Mouse (Mus musculus) central nervous system, embryonic 18 days (tissue): ENCODE measurements around the gene Gkn2. TPM values are rescaled to one million over a fixed set of nuclear protein-coding genes. Genes with fewer than 3 reads are reported as not detected.

Experiments used
- polyA plus RNA-seq: library from polyadenylated mRNA; depleted of rRNA; stranded (reverse); fragments of >200 nt; gene quantifications from 2 replicates; pipeline ENCODE4 v1.2.3, GENCODE M21; 2012; rRNA removed

Gkn2 gene
- polyA plus RNA-seq, result not detected in 2 replicates

DNA sequence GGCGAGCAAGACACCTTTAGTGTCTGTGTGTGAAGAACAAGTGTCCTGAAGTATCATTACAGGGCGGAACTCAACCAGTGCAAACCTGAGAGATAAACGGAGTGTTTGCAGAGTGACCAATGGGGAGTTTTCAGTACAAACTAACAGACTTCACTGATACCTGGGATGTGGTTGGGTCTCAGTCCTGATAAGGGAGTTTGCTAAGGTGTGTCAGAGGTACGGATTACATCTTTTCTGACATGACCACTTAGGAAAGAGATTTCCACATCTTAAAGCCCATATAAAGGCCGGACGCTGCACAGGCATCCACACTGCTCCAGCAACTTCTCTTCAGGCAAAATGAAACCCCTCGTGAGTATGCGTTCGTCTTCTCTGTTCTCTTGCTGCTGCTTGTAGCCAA, at the start of gene Gkn2:
TSS of gene Gkn2 (plus strand) at position 301 of the 400 bp plus-strand sequence.

DNA sequence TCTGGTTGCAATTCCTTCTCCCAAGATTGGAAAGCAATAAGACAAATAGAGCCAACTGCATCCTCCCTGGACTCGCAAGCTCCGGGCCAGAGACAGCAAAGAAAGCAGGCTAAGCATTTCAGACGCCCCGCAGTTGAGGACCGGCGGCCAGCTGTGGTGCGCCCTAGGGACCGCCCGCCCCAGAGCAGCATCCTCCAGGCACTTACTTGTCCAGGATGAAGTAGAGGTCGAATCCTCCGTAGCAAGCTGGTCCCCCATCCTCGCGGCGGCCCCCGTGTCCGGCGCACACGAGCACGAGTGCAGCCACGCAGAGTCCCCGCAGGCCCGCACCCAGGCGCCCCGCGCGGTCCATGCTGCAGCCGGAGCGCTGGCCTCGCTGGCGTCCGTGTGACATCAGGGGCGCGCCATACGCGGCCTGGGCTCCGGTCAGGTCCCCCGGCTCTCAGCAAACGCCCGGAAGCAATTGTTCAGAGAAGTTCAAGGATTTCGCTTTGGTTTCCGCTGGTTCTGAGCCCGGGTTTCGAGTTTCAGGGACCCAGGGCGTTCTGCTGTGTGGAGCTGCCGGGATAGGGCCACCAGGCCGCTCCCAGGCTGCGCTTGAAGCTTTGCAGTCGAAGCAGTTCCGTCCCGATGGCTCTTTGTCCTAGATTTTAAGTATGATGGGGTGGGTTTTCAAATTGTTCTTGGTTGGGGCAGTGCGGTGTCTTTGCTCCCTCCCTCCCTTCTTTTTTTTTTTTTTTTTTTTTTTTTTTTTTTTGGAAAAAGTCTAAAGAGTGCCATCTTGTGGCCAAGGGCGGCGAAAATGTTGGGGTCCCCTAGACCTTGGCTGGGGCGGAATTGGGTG, 37.8 kb upstream of the Gkn2 start, which contains the start of gene Antxr1:
TSS of gene Antxr1 (minus strand) at position 731 of the 844 bp plus-strand sequence.

DNA sequence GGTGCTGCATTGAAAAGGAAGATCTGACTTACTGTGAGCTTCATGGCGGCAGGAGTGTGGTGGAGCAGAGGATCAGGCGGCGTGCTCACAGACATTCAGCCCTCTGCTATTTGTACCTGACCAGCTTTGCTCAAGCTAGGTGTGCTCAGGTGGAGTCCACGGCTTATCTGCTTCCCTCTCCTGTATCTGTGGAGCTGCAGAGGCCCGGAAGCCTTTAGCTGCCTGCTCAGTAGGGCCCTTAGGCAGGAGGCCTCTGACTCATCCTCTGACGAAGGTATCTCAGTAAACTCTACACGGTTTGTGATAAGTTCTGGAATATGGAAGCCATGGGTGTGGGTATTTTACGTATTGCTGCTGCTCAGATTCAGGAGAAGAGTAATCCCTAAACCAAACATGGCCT, 22.3 kb upstream of the Gkn2 start, which contains the start of gene Gkn1:
TSS of gene Gkn1 (minus strand) at position 114 of the 400 bp plus-strand sequence.

DNA sequence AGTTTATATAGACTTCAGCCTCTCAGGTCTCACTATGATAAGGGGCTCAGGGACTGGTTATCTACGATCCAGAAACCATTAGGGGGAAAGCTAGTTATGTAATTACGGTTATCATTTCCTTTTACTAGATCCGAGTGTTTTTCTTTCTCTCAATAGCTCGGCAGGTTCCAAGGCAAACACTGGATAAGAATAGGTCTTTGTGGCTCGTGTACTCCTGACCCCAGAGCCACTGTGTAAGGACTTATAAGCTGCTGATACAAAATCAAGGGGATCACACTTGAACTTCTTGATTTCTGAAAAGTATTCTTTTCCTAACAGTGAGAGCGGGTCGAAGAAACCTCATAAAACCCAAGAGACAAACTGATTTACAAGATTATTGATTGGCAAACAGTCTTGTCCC, 15.7 kb downstream of the Gkn2 start, which contains the start of gene Gkn3:
TSS of gene Gkn3 (minus strand) at position 59 of the 400 bp plus-strand sequence.

DNA sequence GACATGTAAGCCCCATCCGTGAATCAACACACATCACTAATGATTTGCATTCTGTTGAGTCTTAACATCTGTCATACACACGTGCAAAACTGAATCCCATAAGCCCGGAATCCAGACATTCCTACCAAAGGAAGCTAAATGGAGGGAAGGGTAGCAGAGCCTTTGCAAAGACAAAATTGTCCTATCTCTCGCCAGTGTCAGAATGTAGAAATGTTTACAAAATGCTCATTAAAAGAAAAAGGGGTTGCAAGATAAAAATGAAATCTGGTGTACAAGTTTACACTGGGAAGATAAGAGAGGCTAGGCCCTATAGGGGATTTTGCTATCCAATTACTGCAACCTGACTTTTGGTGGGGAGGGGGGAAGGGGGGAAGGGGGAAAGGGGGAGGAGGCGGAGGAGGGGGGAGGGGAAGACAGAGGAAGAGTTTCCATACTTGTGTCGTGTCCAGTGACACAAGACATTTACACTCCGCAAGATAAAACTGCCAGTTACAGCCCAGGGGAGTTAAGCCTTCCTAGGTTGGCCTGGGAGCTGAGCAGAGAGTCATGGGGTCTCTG, 55.4 kb downstream of the Gkn2 start, which contains the start of gene Bmp10:
TSS of gene Bmp10 (plus strand) at position 508 of the 558 bp plus-strand sequence.

Other genes starting within 250 kb of the Gkn2 start
- gene Antxr1, start 37.5 kb upstream of the Gkn2 start, polyA plus RNA-seq, result 6.7 and 9.7 TPM in 2 replicates
- gene Gkn1, start 22.4 kb upstream of the Gkn2 start, polyA plus RNA-seq, result not detected in 2 replicates
- 0.39 and 0.55 TPM in 2 replicates for gene Gkn3, start 15.6 kb downstream of the Gkn2 start, polyA plus RNA-seq
- gene Bmp10, start 55.6 kb downstream of the Gkn2 start, polyA plus RNA-seq, result not detected in 2 replicates
- gene Arhgap25, start 159.9 kb downstream of the Gkn2 start, polyA plus RNA-seq, result 0.92 and 1.0 TPM in 2 replicates
- gene Prokr1, start 217.4 kb downstream of the Gkn2 start, polyA plus RNA-seq, result 1.1 and 1.6 TPM in 2 replicates